Mouse (Mus musculus) MEL (cell line): ENCODE measurements at regions not wholly inside any gene's neighbourhood (a gene's known extent, or its start where the extent isn't known, plus 50 kb on each side); places are given as distances from the start of the nearest gene placed in this dataset.

Source experiments
- DNase-seq: peaks from one replicate; pipeline ENCODE4 v3.0.0; 2011; ENCODE audit warnings: low read depth, low spot score
- H3K27ac ChIP-seq: 2 replicates; pipeline ENCODE4 v1.5.1; 2012; ENCODE audit warnings: low read depth, mild to moderate bottlenecking, control low read depth, low read length, moderate library complexity; ENCODE audit not compliant: control insufficient read depth
- H3K27me3 ChIP-seq, 2 experiments: fragments of 150-350 bp in 1 of 2; sonication (generic) in 1 of 2; 2 replicates each; pipeline ENCODE4 v1.6.1; 2012; ENCODE audit warnings: low read length in 2 of 2, mild to moderate bottlenecking in 2 of 2, improper control_type of control experiment in 1 of 2, moderate library complexity in 1 of 2; ENCODE audit not compliant: insufficient read depth in 2 of 2, control insufficient read depth in 1 of 2
- H3K36me3 ChIP-seq, 2 experiments: 2 replicates each; pipeline ENCODE4 v1.6.1; 2012 to 2014; ENCODE audit warnings: low read length in 2 of 2, improper control_type of control experiment in 1 of 2, inconsistent platforms in 1 of 2, mild to moderate bottlenecking in 1 of 2; ENCODE audit not compliant: insufficient read depth in 2 of 2, control insufficient read depth in 1 of 2
- H3K4me1 ChIP-seq, 2 experiments: fragments of 150-350 bp in 1 of 2; sonication (generic) in 1 of 2; 2 replicates each; pipeline ENCODE4 v1.6.1; 2012; ENCODE audit warnings: low read length in 2 of 2, improper control_type of control experiment in 1 of 2, mild to moderate bottlenecking in 1 of 2; ENCODE audit not compliant: insufficient read depth in 2 of 2, control insufficient read depth in 1 of 2
- H3K4me3 ChIP-seq, 2 experiments: fragments of 150-350 bp in 1 of 2; sonication (generic) in 1 of 2; 2 replicates each; pipeline ENCODE4 v1.5.1; 2012; ENCODE audit warnings: low read depth in 2 of 2, low read length in 2 of 2, mild to moderate bottlenecking in 2 of 2, moderate library complexity in 2 of 2, control low read depth in 1 of 2, improper control_type of control experiment in 1 of 2; ENCODE audit not compliant: control insufficient read depth in 1 of 2, insufficient read depth in 1 of 2
- H3K79me2 ChIP-seq: 2 replicates; pipeline ENCODE4 v1.6.1; 2012; ENCODE audit warnings: mild to moderate bottlenecking, low read length, moderate library complexity; ENCODE audit not compliant: control insufficient read depth, poor library complexity, insufficient read depth
- H3K9ac ChIP-seq: 2 replicates; pipeline ENCODE4 v1.6.1; 2012; ENCODE audit warnings: low read depth, mild to moderate bottlenecking, control low read depth, low read length, moderate library complexity; ENCODE audit not compliant: control insufficient read depth, poor library complexity, severe bottlenecking
- H3K9me3 ChIP-seq: fragments of 150-350 bp; sonication (generic); replicated peaks from 2 replicates; pipeline ENCODE4 v1.6.1; 2012; ENCODE audit warnings: mild to moderate bottlenecking, low read length, improper control_type of control experiment, moderate library complexity; ENCODE audit not compliant: insufficient read depth
- BHLHE40 ChIP-seq: IDR thresholded peaks from 2 replicates; pipeline ENCODE4 v1.6.1; 2012; ENCODE audit warnings: low read depth, mild to moderate bottlenecking, inconsistent platforms, low read length, improper control_type of control experiment, borderline replicate concordance
- CHD1 ChIP-seq: IDR thresholded peaks from 2 replicates; pipeline ENCODE4 v1.6.1; 2012; ENCODE audit warnings: low read depth, mild to moderate bottlenecking, inconsistent platforms, low read length, improper control_type of control experiment
- CHD2 ChIP-seq: IDR thresholded peaks from 2 replicates; pipeline ENCODE4 v1.6.1; 2011; ENCODE audit warnings: low read length, improper control_type of control experiment
- CTCF ChIP-seq, 3 experiments: IDR thresholded peaks in 2 of 3; conservative IDR thresholded peaks in 1 of 3; 2 replicates each; pipeline ENCODE4 v1.5.1; 2011 to 2012; ENCODE audit warnings: low read length in 3 of 3, low read depth in 2 of 3, mild to moderate bottlenecking in 2 of 3, improper control_type of control experiment in 1 of 3, inconsistent platforms in 1 of 3, mixed read lengths in 1 of 3, moderate library complexity in 1 of 3; ENCODE audit not compliant: control insufficient read depth in 1 of 3, insufficient read depth in 1 of 3, poor library complexity in 1 of 3, severe bottlenecking in 1 of 3
- E2F4 ChIP-seq: IDR thresholded peaks from 2 replicates; pipeline ENCODE4 v1.6.1; 2011; ENCODE audit warnings: low read depth, low read length, improper control_type of control experiment, borderline replicate concordance
- ELF1 ChIP-seq: IDR thresholded peaks from 2 replicates; pipeline ENCODE4 v1.6.1; 2014; ENCODE audit warnings: low read depth, mild to moderate bottlenecking, inconsistent platforms, low read length, improper control_type of control experiment, moderate library complexity
- EP300 ChIP-seq, 2 experiments: IDR thresholded peaks; 2 replicates each; pipeline ENCODE4 v1.6.1; 2011; ENCODE audit warnings: improper control_type of control experiment in 2 of 2, low read length in 2 of 2, low read depth in 1 of 2, mild to moderate bottlenecking in 1 of 2
- ETS1 ChIP-seq: IDR thresholded peaks from 2 replicates; pipeline ENCODE4 v1.6.1; 2012; ENCODE audit warnings: low read depth, mild to moderate bottlenecking, inconsistent platforms, low read length, improper control_type of control experiment, moderate library complexity
- GABPA ChIP-seq: IDR thresholded peaks from 2 replicates; pipeline ENCODE4 v1.6.1; 2012; ENCODE audit warnings: low read depth, mild to moderate bottlenecking, inconsistent platforms, low read length, improper control_type of control experiment, moderate library complexity
- GATA1 ChIP-seq: IDR thresholded peaks from 2 replicates; pipeline ENCODE4 v1.6.1; 2011; ENCODE audit warnings: low read depth, low read length, improper control_type of control experiment
- HCFC1 ChIP-seq: IDR thresholded peaks from 2 replicates; pipeline ENCODE4 v1.6.1; 2012; ENCODE audit warnings: low read depth, mild to moderate bottlenecking, inconsistent platforms, low read length, improper control_type of control experiment, moderate library complexity
- JUND ChIP-seq: IDR thresholded peaks from 2 replicates; pipeline ENCODE4 v1.6.1; 2011; ENCODE audit warnings: low read depth, mild to moderate bottlenecking, improper control_type of control experiment, low read length
- KAT2A ChIP-seq: conservative IDR thresholded peaks from 2 replicates; pipeline ENCODE4 v1.6.1; 2012; ENCODE audit warnings: low read depth, low read length, improper control_type of control experiment, inconsistent platforms
- MAFK ChIP-seq: IDR thresholded peaks from 2 replicates; pipeline ENCODE4 v1.6.1; 2011; ENCODE audit warnings: low read depth, mild to moderate bottlenecking, low read length, improper control_type of control experiment, borderline replicate concordance
- MAX ChIP-seq: IDR thresholded peaks from 2 replicates; pipeline ENCODE4 v1.6.1; 2011; ENCODE audit warnings: low read length, improper control_type of control experiment
- MAZ ChIP-seq: IDR thresholded peaks from 2 replicates; pipeline ENCODE4 v1.6.1; 2012; ENCODE audit warnings: low read depth, mild to moderate bottlenecking, inconsistent platforms, low read length, improper control_type of control experiment
- MEF2A ChIP-seq: IDR thresholded peaks from 2 replicates; pipeline ENCODE4 v1.6.1; 2014; ENCODE audit warnings: low read depth, mild to moderate bottlenecking, inconsistent platforms, low read length, improper control_type of control experiment; ENCODE audit not compliant: poor library complexity, insufficient replicate concordance, severe bottlenecking; ENCODE audit errors: extremely low read depth
- MXI1 ChIP-seq: IDR thresholded peaks from 2 replicates; pipeline ENCODE4 v1.6.1; 2011; ENCODE audit warnings: mild to moderate bottlenecking, low read depth, low read length, improper control_type of control experiment
- MYB ChIP-seq: IDR thresholded peaks from 2 replicates; pipeline ENCODE4 v1.6.1; 2011; ENCODE audit warnings: mild to moderate bottlenecking, low read depth, low read length, improper control_type of control experiment
- MYC ChIP-seq: IDR thresholded peaks from 2 replicates; pipeline ENCODE4 v1.6.1; 2011; ENCODE audit warnings: low read depth, mild to moderate bottlenecking, low read length, improper control_type of control experiment, moderate library complexity
- NELFE ChIP-seq: IDR thresholded peaks from 2 replicates; pipeline ENCODE4 v1.6.1; 2011; ENCODE audit warnings: low read depth, low read length, improper control_type of control experiment
- NRF1 ChIP-seq: IDR thresholded peaks from 2 replicates; pipeline ENCODE4 v1.6.1; 2014; ENCODE audit warnings: low read depth, mild to moderate bottlenecking, inconsistent platforms, low read length, improper control_type of control experiment, moderate library complexity; ENCODE audit not compliant: poor library complexity, insufficient read depth, severe bottlenecking
- POLR2A ChIP-seq, 2 experiments: IDR thresholded peaks; 2 replicates each; pipeline ENCODE4 v1.6.1; 2011 to 2012; ENCODE audit warnings: low read length in 2 of 2, mild to moderate bottlenecking in 2 of 2, control low read depth in 1 of 2, improper control_type of control experiment in 1 of 2, low read depth in 1 of 2, moderate library complexity in 1 of 2; ENCODE audit not compliant: control insufficient read depth in 1 of 2, insufficient read depth in 1 of 2, poor library complexity in 1 of 2
- POLR2AphosphoS2 ChIP-seq: IDR thresholded peaks from 2 replicates; pipeline ENCODE4 v1.6.1; 2011; ENCODE audit warnings: low read length, improper control_type of control experiment
- POLR2AphosphoS5 ChIP-seq: IDR thresholded peaks from 2 replicates; pipeline ENCODE4 v1.6.1; 2012; ENCODE audit warnings: low read depth, borderline replicate concordance, mild to moderate bottlenecking, inconsistent platforms, low read length, moderate library complexity, mixed read lengths
- RCOR1 ChIP-seq: IDR thresholded peaks from 2 replicates; pipeline ENCODE4 v1.6.1; 2012; ENCODE audit warnings: low read depth, mild to moderate bottlenecking, inconsistent platforms, low read length, improper control_type of control experiment
- SIN3A ChIP-seq: IDR thresholded peaks from 2 replicates; pipeline ENCODE4 v1.6.1; 2012; ENCODE audit warnings: low read length, improper control_type of control experiment, inconsistent platforms
- SMC3 ChIP-seq: IDR thresholded peaks from 2 replicates; pipeline ENCODE4 v1.6.1; 2011; ENCODE audit warnings: low read depth, low read length, improper control_type of control experiment
- TAL1 ChIP-seq: IDR thresholded peaks from 2 replicates; pipeline ENCODE4 v1.6.1; 2012; ENCODE audit warnings: mild to moderate bottlenecking, inconsistent platforms, low read length, moderate library complexity, mixed read lengths
- TBP ChIP-seq: IDR thresholded peaks from 2 replicates; pipeline ENCODE4 v1.8.0; 2011; ENCODE audit warnings: low read depth, low read length, improper control_type of control experiment
- TCF12 ChIP-seq: IDR thresholded peaks from 2 replicates; pipeline ENCODE4 v1.6.1; 2014; ENCODE audit warnings: low read depth, mild to moderate bottlenecking, inconsistent platforms, low read length, improper control_type of control experiment, moderate library complexity
- UBTF ChIP-seq: IDR thresholded peaks from 2 replicates; pipeline ENCODE4 v1.6.1; 2012; ENCODE audit warnings: low read depth, mild to moderate bottlenecking, inconsistent platforms, low read length, improper control_type of control experiment, moderate library complexity, borderline replicate concordance; ENCODE audit not compliant: insufficient read depth
- USF1 ChIP-seq: IDR thresholded peaks from 2 replicates; pipeline ENCODE4 v1.6.1; 2014; ENCODE audit warnings: low read depth, mild to moderate bottlenecking, inconsistent platforms, low read length, improper control_type of control experiment, moderate library complexity
- USF2 ChIP-seq, 2 experiments: IDR thresholded peaks; 2 replicates each; pipeline ENCODE4 v1.6.1; 2011 to 2012; ENCODE audit warnings: improper control_type of control experiment in 2 of 2, low read length in 2 of 2, borderline replicate concordance in 1 of 2, inconsistent platforms in 1 of 2, low read depth in 1 of 2, mild to moderate bottlenecking in 1 of 2; ENCODE audit not compliant: insufficient read depth in 1 of 2
- ZC3H11A ChIP-seq: IDR thresholded peaks from 2 replicates; pipeline ENCODE4 v1.6.1; 2012; ENCODE audit warnings: low read depth, mild to moderate bottlenecking, inconsistent platforms, low read length, improper control_type of control experiment
- ZKSCAN1 ChIP-seq: IDR thresholded peaks from 2 replicates; pipeline ENCODE4 v1.6.1; 2012; ENCODE audit warnings: low read depth, mild to moderate bottlenecking, inconsistent platforms, low read length, improper control_type of control experiment, moderate library complexity
- ZMIZ1 ChIP-seq: IDR thresholded peaks from 2 replicates; pipeline ENCODE4 v1.6.1; 2012; ENCODE audit warnings: low read depth, mild to moderate bottlenecking, inconsistent platforms, low read length, improper control_type of control experiment, moderate library complexity
- ZNF384 ChIP-seq: IDR thresholded peaks from 2 replicates; pipeline ENCODE4 v1.6.1; 2012; ENCODE audit warnings: low read depth, mild to moderate bottlenecking, inconsistent platforms, low read length, improper control_type of control experiment

DNA sequence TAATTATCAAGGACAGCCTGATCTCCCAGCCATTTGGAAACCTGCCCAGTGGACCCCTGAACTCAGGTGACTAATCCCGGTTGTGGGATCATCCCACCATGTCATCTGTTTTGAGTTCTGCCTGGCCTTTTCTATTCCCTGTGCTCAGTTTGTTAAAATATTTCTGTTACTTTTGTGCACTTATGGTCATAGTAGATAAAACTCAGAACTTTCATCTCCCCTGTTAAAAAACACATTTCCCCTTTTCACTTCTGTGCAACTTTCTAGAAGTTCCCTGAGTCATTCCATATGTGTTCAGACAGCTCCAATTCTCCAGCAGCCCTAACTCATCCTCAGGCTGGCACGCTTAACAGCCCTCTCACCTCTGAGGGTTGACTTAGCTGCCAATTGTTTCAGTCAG, 190.8 kb upstream of the Pcdh17 start:
- no peak overlapping the region for H3K27ac ChIP-seq
- H3K79me2 ChIP-seq: no peaks in the 10 kb centered on the region
- no peak overlapping the region for H3K9ac ChIP-seq
- peak; percentile 68 for DNase-seq
- no peaks in the 10 kb centered on the region for H3K27me3 ChIP-seq
- no peak overlapping the region for H3K4me3 ChIP-seq
- H3K36me3 ChIP-seq: peaks cover 0 to 5% of the 10 kb centered on the region in 2 experiments; a peak in 2 of 4 replicates
- H3K9me3 ChIP-seq: no peaks in the 10 kb centered on the region
- H3K4me1 ChIP-seq: peaks cover 3 to 4% of the 10 kb centered on the region in 2 experiments; a peak in 2 of 4 replicates
- no peak for TF ChIP-seq MEF2A
- TF ChIP-seq SIN3A: no peak
- TF ChIP-seq ZKSCAN1: no peak
- TF ChIP-seq E2F4: no peak
- TF ChIP-seq TAL1: 0 out of 2 replicates have a peak, but pooled peaks have one; percentile 2
- TF ChIP-seq ZNF384: no peak
- TF ChIP-seq JUND: no peak
- no peak for TF ChIP-seq CTCF (IDR thresholded peaks at IDR 0.05 in 2 of 3, conservative IDR thresholded peaks at IDR 0.05 in 1 of 3; ENCODE audit: control insufficient read depth in 1 of 3, insufficient read depth in 1 of 3, low read depth in 2 of 3, low read length in 3 of 3, poor library complexity in 1 of 3, severe bottlenecking in 1 of 3)
- peak; percentile 87 to 88 for TF ChIP-seq EP300 (IDR thresholded peaks at IDR 0.05; ENCODE audit: low read depth in 1 of 2, low read length in 2 of 2)
- TF ChIP-seq TCF12: peak; percentile 72; the same call in 1 of the 2 replicates
- 0 out of 2 replicates have a peak, but pooled peaks have one; percentile 7 for TF ChIP-seq ETS1
- no peak for TF ChIP-seq POLR2AphosphoS5
- TF ChIP-seq HCFC1: no peak
- TF ChIP-seq MAFK: no peak
- no peak for TF ChIP-seq ZC3H11A
- peak; percentile 58; the same call in 1 of the 2 replicates for TF ChIP-seq MYB
- no peak for TF ChIP-seq USF1
- TF ChIP-seq UBTF: no peak
- TF ChIP-seq USF2 (IDR thresholded peaks at IDR 0.05; ENCODE audit: borderline replicate concordance in 1 of 2, insufficient read depth in 1 of 2, low read depth in 1 of 2, low read length in 2 of 2): no peak
- no peak for TF ChIP-seq ELF1
- TF ChIP-seq NELFE: no peak
- TF ChIP-seq MYC: no peak
- TF ChIP-seq POLR2A (IDR thresholded peaks at IDR 0.05; ENCODE audit: control insufficient read depth in 1 of 2, insufficient read depth in 1 of 2, low read depth in 1 of 2, low read length in 2 of 2, poor library complexity in 1 of 2): no peak
- no peak for TF ChIP-seq POLR2AphosphoS2
- 0 out of 2 replicates have a peak, but pooled peaks have one; percentile 42 for TF ChIP-seq BHLHE40
- TF ChIP-seq MAZ: no peak
- TF ChIP-seq CHD2: no peak
- TF ChIP-seq SMC3: no peak
- no peak for TF ChIP-seq KAT2A
- TF ChIP-seq CHD1: no peak
- TF ChIP-seq ZMIZ1: no peak
- TF ChIP-seq GABPA: no peak
- TF ChIP-seq MAX: no peak
- no peak for TF ChIP-seq RCOR1
- TF ChIP-seq NRF1: no peak
- no peak for TF ChIP-seq MXI1
- TF ChIP-seq TBP: no peak
- TF ChIP-seq GATA1: peak; percentile 56
